Mouse (Mus musculus) MEL (cell line): ENCODE results near the gene Ceacam20.

Experiments used
- BHLHE40 ChIP-seq: IDR thresholded peaks from 2 replicates; pipeline ENCODE4 v1.6.1; 2012; ENCODE audit warnings: low read depth, mild to moderate bottlenecking, inconsistent platforms, low read length, improper control_type of control experiment, borderline replicate concordance
- CHD2 ChIP-seq: IDR thresholded peaks from 2 replicates; pipeline ENCODE4 v1.6.1; 2011; ENCODE audit warnings: low read length, improper control_type of control experiment
- CTCF ChIP-seq, 3 experiments: IDR thresholded peaks in 2 of 3; conservative IDR thresholded peaks in 1 of 3; 2 replicates each; pipeline ENCODE4 v1.5.1; 2011 to 2012; ENCODE audit warnings: low read length in 3 of 3, low read depth in 2 of 3, mild to moderate bottlenecking in 2 of 3, improper control_type of control experiment in 1 of 3, inconsistent platforms in 1 of 3, mixed read lengths in 1 of 3, moderate library complexity in 1 of 3; ENCODE audit not compliant: control insufficient read depth in 1 of 3, insufficient read depth in 1 of 3, poor library complexity in 1 of 3, severe bottlenecking in 1 of 3
- ELF1 ChIP-seq: IDR thresholded peaks from 2 replicates; pipeline ENCODE4 v1.6.1; 2014; ENCODE audit warnings: low read depth, mild to moderate bottlenecking, inconsistent platforms, low read length, improper control_type of control experiment, moderate library complexity
- MAFK ChIP-seq: IDR thresholded peaks from 2 replicates; pipeline ENCODE4 v1.6.1; 2011; ENCODE audit warnings: low read depth, mild to moderate bottlenecking, low read length, improper control_type of control experiment, borderline replicate concordance
- POLR2A ChIP-seq, 2 experiments: IDR thresholded peaks; 2 replicates each; pipeline ENCODE4 v1.6.1; 2011 to 2012; ENCODE audit warnings: low read length in 2 of 2, mild to moderate bottlenecking in 2 of 2, control low read depth in 1 of 2, improper control_type of control experiment in 1 of 2, low read depth in 1 of 2, moderate library complexity in 1 of 2; ENCODE audit not compliant: control insufficient read depth in 1 of 2, insufficient read depth in 1 of 2, poor library complexity in 1 of 2
- TAL1 ChIP-seq: IDR thresholded peaks from 2 replicates; pipeline ENCODE4 v1.6.1; 2012; ENCODE audit warnings: mild to moderate bottlenecking, inconsistent platforms, low read length, moderate library complexity, mixed read lengths
- ZMIZ1 ChIP-seq: IDR thresholded peaks from 2 replicates; pipeline ENCODE4 v1.6.1; 2012; ENCODE audit warnings: low read depth, mild to moderate bottlenecking, inconsistent platforms, low read length, improper control_type of control experiment, moderate library complexity

- TF ChIP-seq MAFK (no peak), CTCF (IDR thresholded peaks at IDR 0.05 in 2 of 3, conservative IDR thresholded peaks at IDR 0.05 in 1 of 3; ENCODE audit: control insufficient read depth in 1 of 3, insufficient read depth in 1 of 3, low read depth in 2 of 3, low read length in 3 of 3, poor library complexity in 1 of 3, severe bottlenecking in 1 of 3) (no peak), ZMIZ1 (no peak), ELF1 (no peak), TAL1 (no peak), CHD2 (no peak), POLR2A (IDR thresholded peaks at IDR 0.05; ENCODE audit: control insufficient read depth in 1 of 2, insufficient read depth in 1 of 2, low read depth in 1 of 2, low read length in 2 of 2, poor library complexity in 1 of 2) (no peak), BHLHE40 (no peak)
Measured at GRCm38 (mm10) chr7:19937229-19937821, 27.9 kb upstream of the Ceacam20 start.
